Mouse (Mus musculus) midbrain, postnatal 0 days (tissue): ENCODE measurements around the gene Gm42742. TPM values are rescaled to one million over a fixed set of nuclear protein-coding genes. Genes with fewer than 3 reads are reported as not detected.

ENCODE experiments used
- ATAC-seq: fragments of 200-750 bp; cut with Nextera tagmentation; 2 replicates; pipeline ENCODE4 v1.8.0; 2017; ENCODE audit warnings: moderate number of reproducible peaks, mild to moderate bottlenecking, moderate TSS enrichment, moderate library complexity; ENCODE audit not compliant: low FRiP score
- DNase-seq: peaks from one replicate; pipeline ENCODE4 v3.0.0-alpha.2; 2015; ENCODE audit warnings: low spot score
- H3K27ac ChIP-seq: fragments of 300-500 bp; sonication (generic); 2 replicates; pipeline ENCODE4 v1.5.1; 2014; ENCODE audit warnings: low read depth, mild to moderate bottlenecking, low read length, mixed read lengths
- H3K27me3 ChIP-seq: fragments of 300-500 bp; sonication (generic); 2 replicates; pipeline ENCODE4 v1.6.1; 2014; ENCODE audit warnings: low read length, control low read depth, mixed read lengths; ENCODE audit not compliant: insufficient read depth
- H3K36me3 ChIP-seq: fragments of 300-500 bp; sonication (generic); 2 replicates; pipeline ENCODE4 v1.6.1; 2014; ENCODE audit warnings: low read length, control low read depth, mixed read lengths; ENCODE audit not compliant: insufficient read depth
- H3K4me1 ChIP-seq: fragments of 300-500 bp; sonication (generic); 2 replicates; pipeline ENCODE4 v1.6.1; 2014; ENCODE audit warnings: mild to moderate bottlenecking, control low read depth, antibody characterized with exemption, low read length, mixed read lengths; ENCODE audit not compliant: insufficient read depth
- H3K4me2 ChIP-seq: fragments of 300-500 bp; sonication (generic); 2 replicates; pipeline ENCODE4 v1.6.1; 2014; ENCODE audit warnings: low read depth, mild to moderate bottlenecking, low read length, mixed read lengths; ENCODE audit not compliant: poor library complexity, severe bottlenecking
- H3K4me3 ChIP-seq: fragments of 300-500 bp; sonication (generic); 2 replicates; pipeline ENCODE4 v1.5.1; 2014; ENCODE audit warnings: low read depth, mild to moderate bottlenecking, low read length, moderate library complexity
- H3K9ac ChIP-seq: fragments of 300-500 bp; sonication (generic); replicated peaks from 2 replicates; pipeline ENCODE4 v1.6.1; 2014; ENCODE audit warnings: mild to moderate bottlenecking, low read length, moderate library complexity, mixed read lengths; ENCODE audit not compliant: poor library complexity, severe bottlenecking
- H3K9me3 ChIP-seq: fragments of 300-500 bp; sonication (generic); 2 replicates; pipeline ENCODE4 v1.6.1; 2016; ENCODE audit warnings: low read length, control low read depth
- CTCF ChIP-seq: IDR thresholded peaks from 2 replicates; pipeline ENCODE4 v1.5.1; 2016; ENCODE audit warnings: antibody characterized with exemption, mild to moderate bottlenecking
- WGBS: fragments of 180-500 bp; shearing (Covaris S2); extraction: QIAGEN DNeasy Blood & Tissue Kit; methylation state at CpG from one replicate; pipeline ENCODE4 v1.1.7; 2014; 5-methylcytosine and 5-hydroxymethylcytosine counted together
- polyA plus RNA-seq: library from polyadenylated mRNA; unstranded; fragments of >200 nt; fragmentation: Nextera tagmentation; extraction: Ambion mirVana; gene quantifications from 2 replicates; pipeline ENCODE4 v1.2.1, GENCODE M21; 2015
- total RNA-seq: library from RNA; depleted of rRNA; stranded (reverse); fragments of >200 nt; gene quantifications from 2 replicates; pipeline ENCODE4 v1.2.3, GENCODE M21; 2014

Gene Gm42742
- total and polyA plus RNA-seq, 2 experiments from 2014 or later: 45.3 to 55.5 TPM

DNA sequence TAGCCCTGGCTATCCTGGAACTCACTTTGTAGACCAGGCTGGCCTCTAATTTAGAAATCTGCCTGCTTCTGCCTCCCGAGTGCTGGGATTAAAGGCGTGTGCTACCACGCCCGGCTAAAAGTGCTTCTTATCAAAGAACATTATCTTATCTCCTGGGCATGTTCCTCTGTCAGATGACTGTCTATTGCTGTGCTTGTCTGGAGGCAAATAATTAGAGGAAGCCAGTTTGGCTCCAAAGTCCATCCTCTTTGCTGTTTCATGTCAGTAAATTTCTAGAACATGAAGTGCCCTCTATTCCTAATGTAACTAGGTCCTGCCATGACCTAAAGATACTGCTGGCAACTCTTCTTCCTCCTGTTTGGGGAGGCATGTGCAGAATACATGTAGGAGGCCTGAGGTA, 38.8 kb downstream of the Gm42742 start:
- DNase-seq (no peak), ATAC-seq (no peak)
- H3K9me3 ChIP-seq: no peaks in the 10 kb centered on the region
- no peak overlapping the region for H3K4me3 ChIP-seq
- H3K27me3 ChIP-seq: no peaks in the 10 kb centered on the region
- H3K27ac ChIP-seq: no peak overlapping the region
- TF ChIP-seq CTCF: no peak
- H3K4me2 ChIP-seq: no peak overlapping the region
- peaks cover 1% of the 10 kb centered on the region; the same call in 1 of the 2 replicates for H3K4me1 ChIP-seq
- WGBS: 91% methylated on average over 4 of the region's 4 CpGs
- no peak overlapping the region for H3K9ac ChIP-seq
- H3K36me3 ChIP-seq: peaks cover 28% of the 10 kb centered on the region

GRCm38 (mm10) chr7:126981601-126982000, 39.3 kb downstream of the Gm42742 start:
- Histone ChIP-seq H3K9me3 (no peaks in the 10 kb centered on the region), H3K4me2 (no peak overlapping the region), H3K4me3 (no peak overlapping the region), H3K27ac (no peak overlapping the region), H3K36me3 (peaks cover 28% of the 10 kb centered on the region), H3K4me1 (peaks cover 6% of the 10 kb centered on the region; the same call in 1 of the 2 replicates), H3K27me3 (no peaks in the 10 kb centered on the region), H3K9ac (no peak overlapping the region)
- DNase-seq: no peak
- no peak for ATAC-seq
- WGBS: 100% methylated on average over 2 of the region's 2 CpGs
- no peak for TF ChIP-seq CTCF

GRCm38 (mm10) chr7:126978841-126979240, 42.1 kb downstream of the Gm42742 start:
- no peak overlapping the region for H3K27ac ChIP-seq
- peaks cover 6% of the 10 kb centered on the region; the same call in 1 of the 2 replicates for H3K4me1 ChIP-seq
- H3K4me2 ChIP-seq: no peak overlapping the region
- H3K27me3 ChIP-seq: no peaks in the 10 kb centered on the region
- no peaks in the 10 kb centered on the region for H3K9me3 ChIP-seq
- peaks cover 28% of the 10 kb centered on the region for H3K36me3 ChIP-seq
- no peak overlapping the region for H3K4me3 ChIP-seq
- no peak overlapping the region for H3K9ac ChIP-seq
- 92% methylated on average over 6 of the region's 6 CpGs for WGBS
- no peak for TF ChIP-seq CTCF
- no peak for DNase-seq
- no peak for ATAC-seq

DNA sequence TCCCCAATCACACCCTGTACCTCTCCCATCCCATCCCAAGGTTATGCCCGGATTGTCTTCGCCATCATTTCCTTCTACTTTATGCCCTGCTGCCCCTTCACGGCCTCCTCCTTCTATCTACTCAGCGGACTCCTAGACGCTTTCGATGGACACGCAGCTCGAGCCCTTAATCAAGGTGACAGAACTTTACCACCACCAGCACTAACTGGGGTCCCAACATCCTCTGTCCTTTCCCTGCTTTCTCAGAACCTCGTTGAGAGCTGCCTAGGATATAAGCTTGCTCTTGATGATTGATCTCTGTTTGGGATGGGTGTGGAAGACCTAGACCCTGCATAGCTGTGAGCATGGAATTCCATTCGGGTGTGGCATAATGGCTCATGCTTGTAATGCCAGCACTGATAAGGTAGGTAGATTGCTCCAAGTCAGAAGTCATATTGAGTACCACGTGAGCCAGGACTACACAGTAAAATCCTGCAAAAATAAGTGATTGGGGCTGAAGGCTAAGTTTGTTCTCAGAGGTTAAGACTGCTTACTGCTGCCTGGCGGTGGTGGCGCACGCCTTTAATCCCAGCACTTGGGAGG, 43.9 kb downstream of the Gm42742 start:
- DNase-seq: no peak
- Histone ChIP-seq H3K27ac (peak overlapping the region; percentile 93), H3K27me3 (no peaks in the 10 kb centered on the region)

DNA sequence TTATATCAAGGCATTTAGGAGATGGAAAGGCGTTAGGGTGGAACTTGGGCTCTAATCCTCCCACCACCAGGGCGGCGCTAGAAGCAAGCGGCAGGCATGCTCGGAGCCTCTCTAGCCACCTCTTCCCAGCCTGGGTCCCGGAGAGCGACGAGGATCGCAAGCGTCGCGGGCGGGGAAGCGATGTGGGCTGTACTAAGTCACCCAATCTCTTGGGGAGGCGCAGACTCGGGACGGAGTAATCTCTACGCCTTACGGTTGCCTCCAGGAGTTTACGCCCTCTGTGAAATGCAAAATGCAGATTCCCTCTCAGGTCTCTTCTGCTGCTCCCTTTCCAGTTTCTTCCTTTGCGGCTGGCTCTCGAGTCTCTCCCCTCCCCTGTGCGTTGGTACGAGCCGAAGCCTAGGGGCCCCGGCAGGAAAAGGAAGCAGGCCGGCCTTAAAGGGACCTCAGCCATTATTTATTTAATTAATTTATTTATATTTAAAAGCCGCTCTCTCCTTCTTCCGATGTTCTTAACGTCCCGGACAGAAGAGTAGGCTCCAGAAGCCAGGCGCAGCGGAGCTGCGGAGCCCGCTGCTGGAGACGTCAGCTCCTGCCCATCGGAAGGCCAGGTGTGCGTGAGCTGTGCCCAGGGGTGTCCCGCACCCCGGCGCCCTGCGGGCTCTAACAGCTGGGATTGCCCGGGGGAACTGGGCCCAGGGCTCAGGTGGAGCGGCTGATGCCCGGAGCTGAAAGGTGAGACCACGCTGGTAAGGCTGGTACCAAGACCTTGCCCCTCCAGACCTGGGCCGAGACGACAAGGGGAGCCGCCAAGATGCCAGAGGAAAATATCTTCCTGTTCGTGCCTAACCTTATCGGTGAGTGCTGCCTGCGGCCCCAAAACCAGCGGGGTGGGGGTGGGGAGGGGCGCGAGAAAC, 44.7 kb downstream of the Gm42742 start, which contains the start of gene Cdiptos:
Gene Cdiptos, minus strand, starts transcription at position 149 of the 917 bp plus-strand sequence.
- DNase-seq: peak; percentile 98
- H3K9ac ChIP-seq: peak within 1 kb of the TSS; percentile 99
- ATAC-seq: peak; percentile 95
- under 1% methylated on average over 54 of the region's 55 CpGs for WGBS
- peak within 1 kb of the TSS; percentile 93 for H3K27ac ChIP-seq
- peaks cover 29% of the 10 kb centered on the region for H3K36me3 ChIP-seq
- peak within 1 kb of the TSS; percentile 90 for H3K4me2 ChIP-seq
- H3K4me3 ChIP-seq: peak within 1 kb of the TSS; percentile 100
- peak; percentile 99 for TF ChIP-seq CTCF
- no peaks in the 10 kb centered on the region for H3K9me3 ChIP-seq
- H3K27me3 ChIP-seq: no peaks in the 10 kb centered on the region
- peaks cover 6% of the 10 kb centered on the region; the same call in 1 of the 2 replicates for H3K4me1 ChIP-seq

More for the DNA sequence above, 43.9 kb downstream of the Gm42742 start:
- WGBS: 28% methylated on average over 14 of the region's 14 CpGs
- peaks cover 6% of the 10 kb centered on the region; the same call in 1 of the 2 replicates for H3K4me1 ChIP-seq
- H3K4me2 ChIP-seq: peak overlapping the region; percentile 90
- peak; percentile 9; the same call in 1 of the 2 replicates for ATAC-seq
- peak overlapping the region; percentile 100 for H3K4me3 ChIP-seq
- peak overlapping the region; percentile 99 for H3K9ac ChIP-seq
- no peaks in the 10 kb centered on the region for H3K9me3 ChIP-seq
- TF ChIP-seq CTCF: no peak
- peaks cover 31% of the 10 kb centered on the region for H3K36me3 ChIP-seq

- TF ChIP-seq CTCF: no peak
- no peak for DNase-seq
- ATAC-seq: no peak
- Histone ChIP-seq H3K4me3 (peak within 1 kb of the TSS; percentile 100), H3K36me3 (peaks cover 31% of the 10 kb centered on the region), H3K9me3 (no peaks in the 10 kb centered on the region), H3K4me2 (peak within 1 kb of the TSS; percentile 90), H3K27me3 (no peaks in the 10 kb centered on the region), H3K27ac (peak within 1 kb of the TSS; percentile 93), H3K4me1 (peaks cover 6% of the 10 kb centered on the region; the same call in 1 of the 2 replicates), H3K9ac (peak within 1 kb of the TSS; percentile 99)
- WGBS: 7% methylated on average over 1 of the region's 1 CpGs
Measured at GRCm38 (mm10) chr7:126975893-126975949, 45.2 kb downstream of the Gm42742 start, which contains the start of gene Cdipt. Gene Cdipt, plus strand, starts transcription at chr7:126975914.
